ENCODE assay signal across 7 mouse cellular contexts in the genomic region with DNA sequence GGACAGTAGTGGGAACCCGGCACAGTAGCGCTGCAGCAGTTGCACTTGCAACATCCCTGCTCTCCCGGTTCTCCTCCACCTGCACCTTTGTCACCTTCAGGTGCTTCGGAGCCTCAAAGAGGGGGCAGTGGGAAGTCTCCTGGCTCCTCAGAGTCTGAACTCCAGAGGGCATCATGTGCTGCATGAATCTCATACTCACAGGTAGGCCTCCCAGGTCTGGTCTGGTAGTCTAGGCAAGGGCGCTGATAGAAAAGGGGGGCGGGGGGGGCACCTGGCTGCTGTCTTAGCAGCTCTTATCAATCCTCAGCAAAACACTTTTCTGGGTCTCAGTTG. TPM values are rescaled to one million over a fixed set of nuclear protein-coding genes. Genes with fewer than 3 reads are reported as not detected.
DNase-seq lines count a peak whose midpoint lies in the region; ATAC-seq and TF ChIP-seq lines count a peak whose summit lies in the region.

No protein-coding gene starts in this region.

- 7% methylated on average over 6 of the region's 6 CpGs for WGBS in lung, postnatal 0 days
- 3% methylated on average over 6 of the region's 6 CpGs for WGBS in forebrain, embryonic 13.5 days
- 3% methylated on average over 6 of the region's 6 CpGs for WGBS in limb, embryonic 14.5 days
- 5% methylated on average over 6 of the region's 6 CpGs for WGBS in stomach, embryonic 15.5 days

- peak overlapping the region; percentile 63 for H3K4me3 ChIP-seq in lung, postnatal 0 days (ENCODE audit: low read depth, low read length)
- peak overlapping the region; percentile 70 for H3K4me3 ChIP-seq in forebrain, embryonic 13.5 days
- H3K4me3 ChIP-seq in limb, embryonic 14.5 days (replicated peaks; ENCODE audit: low read length) = peak overlapping the region; percentile 63
- H3K4me3 ChIP-seq in stomach, embryonic 15.5 days (replicated peaks) = peak overlapping the region; percentile 71

- TF ChIP-seq CTCF in lung, postnatal 0 days (IDR thresholded peaks at IDR 0.05) = no peak

- peak overlapping the region; percentile 62; the same call in 1 of the 2 replicates for H3K9ac ChIP-seq in lung, postnatal 0 days (replicated peaks; ENCODE audit: low read depth)
- H3K9ac ChIP-seq in forebrain, embryonic 13.5 days = peak overlapping the region; percentile 91
- peak overlapping the region; percentile 87 for H3K9ac ChIP-seq in limb, embryonic 14.5 days (ENCODE audit: low read depth, low read length, severe bottlenecking)
- peak overlapping the region; percentile 55 for H3K9ac ChIP-seq in stomach, embryonic 15.5 days

- H3K4me1 ChIP-seq in lung, postnatal 0 days (ENCODE audit: insufficient read depth, low read depth, low read length) = peaks cover 5% of the 10 kb centered on the region; the same call in 1 of the 2 replicates
- H3K4me1 ChIP-seq in forebrain, embryonic 13.5 days = peaks cover 18% of the 10 kb centered on the region
- 0 out of 2 replicates have a peak, but pooled peaks cover 6% of the 10 kb centered on the region for H3K4me1 ChIP-seq in limb, embryonic 14.5 days (ENCODE audit: control insufficient read depth, insufficient read depth, low read length)
- H3K4me1 ChIP-seq in stomach, embryonic 15.5 days = no peaks in the 10 kb centered on the region

- peak overlapping the region; percentile 77 for H3K4me2 ChIP-seq in lung, postnatal 0 days (replicated peaks; ENCODE audit: low read depth, low read length)
- peak overlapping the region; percentile 81 for H3K4me2 ChIP-seq in forebrain, embryonic 13.5 days
- H3K4me2 ChIP-seq in limb, embryonic 14.5 days (replicated peaks; ENCODE audit: low read depth, low read length, severe bottlenecking) = peak overlapping the region; percentile 82
- peak overlapping the region; percentile 82 for H3K4me2 ChIP-seq in stomach, embryonic 15.5 days

- no peak for DNase-seq in lung, postnatal 0 days (ENCODE audit: low spot score)
- no peak for DNase-seq in lung, postnatal 10 days
- peak; percentile 9 for DNase-seq in limb, embryonic 14.5 days (ENCODE audit: low spot score)
- DNase-seq in retina, postnatal 1 day = no peak
- no peak for DNase-seq in right cerebral cortex, postnatal 36 days (ENCODE audit: low spot score in 2 of 2)

- H3K9me3 ChIP-seq in lung, postnatal 0 days (ENCODE audit: low read length) = no peaks in the 10 kb centered on the region
- H3K9me3 ChIP-seq in forebrain, embryonic 13.5 days (replicated peaks) = no peaks in the 10 kb centered on the region
- H3K9me3 ChIP-seq in limb, embryonic 14.5 days (ENCODE audit: control insufficient read depth, low read length) = no peaks in the 10 kb centered on the region
- no peaks in the 10 kb centered on the region for H3K9me3 ChIP-seq in stomach, embryonic 15.5 days

- no peak for ATAC-seq in lung, postnatal 0 days
- peak; percentile 25 for ATAC-seq in forebrain, embryonic 13.5 days
- ATAC-seq in limb, embryonic 14.5 days (ENCODE audit: low FRiP score, low read depth) = no peak
- peak; percentile 20; the same call in 1 of the 2 replicates for ATAC-seq in stomach, embryonic 15.5 days (ENCODE audit: insufficient read depth, low FRiP score, low read depth)

- peak overlapping the region; percentile 93 for H3K27ac ChIP-seq in lung, postnatal 0 days (ENCODE audit: low read length)
- peak overlapping the region; percentile 96 for H3K27ac ChIP-seq in forebrain, embryonic 13.5 days
- peak overlapping the region; percentile 94 for H3K27ac ChIP-seq in limb, embryonic 14.5 days (replicated peaks; ENCODE audit: low read depth, low read length)
- peak overlapping the region; percentile 98 for H3K27ac ChIP-seq in stomach, embryonic 15.5 days

- H3K27me3 ChIP-seq in lung, postnatal 0 days (replicated peaks; ENCODE audit: insufficient read depth, low read length) = no peaks in the 10 kb centered on the region
- H3K27me3 ChIP-seq in forebrain, embryonic 13.5 days = no peaks in the 10 kb centered on the region
- no peaks in the 10 kb centered on the region for H3K27me3 ChIP-seq in limb, embryonic 14.5 days (ENCODE audit: control insufficient read depth, insufficient read depth, low read length)
- H3K27me3 ChIP-seq in stomach, embryonic 15.5 days (replicated peaks) = no peaks in the 10 kb centered on the region

- TF ChIP-seq EP300 in lung, postnatal 0 days (IDR thresholded peaks at IDR 0.05) = no peak

- H3K36me3 ChIP-seq in lung, postnatal 0 days (ENCODE audit: insufficient read depth, low read length) = no peaks in the 10 kb centered on the region
- H3K36me3 ChIP-seq in forebrain, embryonic 13.5 days (ENCODE audit: poor library complexity, severe bottlenecking) = peaks cover 22% of the 10 kb centered on the region; the same call in 1 of the 2 replicates
- H3K36me3 ChIP-seq in limb, embryonic 14.5 days (ENCODE audit: control insufficient read depth, insufficient read depth, low read length) = peaks cover 15% of the 10 kb centered on the region
- 0 out of 2 replicates have a peak, but pooled peaks cover 5% of the 10 kb centered on the region for H3K36me3 ChIP-seq in stomach, embryonic 15.5 days

- no peak for TF ChIP-seq POLR2A in limb, embryonic 14.5 days (IDR thresholded peaks at IDR 0.05; ENCODE audit: borderline replicate concordance, extremely low read depth, insufficient read depth, insufficient read length)

RNA-seq across cellular contexts. Expression of gene Bivm, which starts 1.3 kb away (rescaled TPM):
- polyA plus RNA-seq in lung, postnatal 0 days (2015; fragmentation: Nextera tagmentation; extraction: Ambion mirVana) = 8.5 and 8.6 TPM in 2 replicates
- 29.5 and 30.1 TPM in 2 replicates for polyA plus RNA-seq in forebrain, embryonic 13.5 days (2015; fragmentation: Nextera tagmentation; extraction: Ambion mirVana)
- 13.3 and 15.3 TPM in 2 replicates for polyA plus RNA-seq in limb, embryonic 14.5 days (2012; rRNA removed)
- 17.9 and 19.5 TPM in 2 replicates for polyA plus RNA-seq in limb, embryonic 14.5 days (2014; fragmentation: Nextera tagmentation; extraction: Ambion mirVana)
- polyA plus RNA-seq in stomach, embryonic 15.5 days (2015; fragmentation: Nextera tagmentation; extraction: Ambion mirVana) = 16.0 and 17.7 TPM in 2 replicates

RNA-seq across cellular contexts. Expression of gene Kdelc1, which starts 1.4 kb away (rescaled TPM):
- polyA plus RNA-seq in lung, postnatal 0 days (2015; fragmentation: Nextera tagmentation; extraction: Ambion mirVana) = 26.5 and 29.0 TPM in 2 replicates
- polyA plus RNA-seq in forebrain, embryonic 13.5 days (2015; fragmentation: Nextera tagmentation; extraction: Ambion mirVana) = 40.5 and 40.8 TPM in 2 replicates
- polyA plus RNA-seq in limb, embryonic 14.5 days (2012; rRNA removed) = 64.7 and 68.3 TPM in 2 replicates
- 69.7 and 77.6 TPM in 2 replicates for polyA plus RNA-seq in limb, embryonic 14.5 days (2014; fragmentation: Nextera tagmentation; extraction: Ambion mirVana)
- polyA plus RNA-seq in stomach, embryonic 15.5 days (2015; fragmentation: Nextera tagmentation; extraction: Ambion mirVana) = 51.6 and 53.1 TPM in 2 replicates

RNA-seq across cellular contexts. Expression of gene Tex30, which starts 17.8 kb away (rescaled TPM):
- polyA plus RNA-seq in lung, postnatal 0 days (2015; fragmentation: Nextera tagmentation; extraction: Ambion mirVana) = 33.5 and 36.0 TPM in 2 replicates
- 108 and 113 TPM in 2 replicates for polyA plus RNA-seq in forebrain, embryonic 13.5 days (2015; fragmentation: Nextera tagmentation; extraction: Ambion mirVana)
- polyA plus RNA-seq in limb, embryonic 14.5 days (2012; rRNA removed) = 29.8 and 31.5 TPM in 2 replicates
- 71.7 and 73.2 TPM in 2 replicates for polyA plus RNA-seq in limb, embryonic 14.5 days (2014; fragmentation: Nextera tagmentation; extraction: Ambion mirVana)
- 74.2 and 82.2 TPM in 2 replicates for polyA plus RNA-seq in stomach, embryonic 15.5 days (2015; fragmentation: Nextera tagmentation; extraction: Ambion mirVana)

RNA-seq across cellular contexts. Expression of gene Ercc5, which starts 27.5 kb away (rescaled TPM):
- polyA plus RNA-seq in lung, postnatal 0 days (2015; fragmentation: Nextera tagmentation; extraction: Ambion mirVana) = 15.1 and 16.7 TPM in 2 replicates
- polyA plus RNA-seq in forebrain, embryonic 13.5 days (2015; fragmentation: Nextera tagmentation; extraction: Ambion mirVana) = 36.8 and 37.7 TPM in 2 replicates
- polyA plus RNA-seq in limb, embryonic 14.5 days (2012; rRNA removed) = 18.4 and 23.4 TPM in 2 replicates
- 25.2 and 28.2 TPM in 2 replicates for polyA plus RNA-seq in limb, embryonic 14.5 days (2014; fragmentation: Nextera tagmentation; extraction: Ambion mirVana)
- polyA plus RNA-seq in stomach, embryonic 15.5 days (2015; fragmentation: Nextera tagmentation; extraction: Ambion mirVana) = 20.5 and 21.6 TPM in 2 replicates

RNA-seq across cellular contexts. Expression of gene Gm8251, which starts 58.3 kb away (rescaled TPM):
- 0.04 TPM in 1 of 2 replicates, not detected in the other for polyA plus RNA-seq in lung, postnatal 0 days (2015; fragmentation: Nextera tagmentation; extraction: Ambion mirVana)
- 0.12 and 0.29 TPM in 2 replicates for polyA plus RNA-seq in forebrain, embryonic 13.5 days (2015; fragmentation: Nextera tagmentation; extraction: Ambion mirVana)
- 0.10 and 0.19 TPM in 2 replicates for polyA plus RNA-seq in limb, embryonic 14.5 days (2012; rRNA removed)
- polyA plus RNA-seq in limb, embryonic 14.5 days (2014; fragmentation: Nextera tagmentation; extraction: Ambion mirVana) = 0.08 and 0.11 TPM in 2 replicates
- polyA plus RNA-seq in stomach, embryonic 15.5 days (2015; fragmentation: Nextera tagmentation; extraction: Ambion mirVana) = 0.08 and 0.10 TPM in 2 replicates

Comparison
In these comparisons a context has a peak if more than half of its experiments do, and no peak if none do; other contexts are left out.
1. ATAC-seq: peak in forebrain, embryonic 13.5 days (single experiment) and stomach, embryonic 15.5 days (single experiment); none in lung, postnatal 0 days (single experiment) and limb, embryonic 14.5 days (single experiment).
2. Peak in every context shown above with its lines, with median percentiles within 50 percentile points of each other: H3K27ac ChIP-seq, H3K4me2 ChIP-seq, H3K4me3 ChIP-seq and H3K9ac ChIP-seq.